Mouse (Mus musculus) A20 (cell line): Measurements from ENCODE around the gene Selplg.
A peak's percentile ranks its signal among the peaks of the same experiment; 100 is the strongest.

ENCODE experiments used
- DNase-seq: peaks from one replicate; pipeline ENCODE4 v3.0.0-alpha.2; 2011; ENCODE audit warnings: low read depth, low spot score

Selplg gene

DNA sequence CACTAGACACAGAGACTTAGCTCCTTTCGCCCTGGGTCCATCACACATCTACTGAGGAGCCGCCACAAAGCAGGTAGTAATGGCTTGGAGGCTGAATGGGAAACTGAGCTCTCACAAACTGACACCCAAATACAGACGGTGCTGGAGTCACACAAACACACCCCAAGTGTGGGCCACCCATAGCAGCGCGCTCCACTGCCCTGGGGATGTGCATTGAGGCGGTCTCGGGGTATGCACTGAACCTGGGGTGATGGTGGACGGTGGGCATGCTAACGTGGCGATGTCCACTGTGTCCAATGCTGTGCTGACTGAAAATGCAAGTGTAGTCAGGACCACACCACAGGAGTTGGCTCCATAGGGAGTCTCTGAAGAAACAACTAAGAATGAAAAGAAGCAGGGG, 22.7 kb upstream of the Selplg start:
- DNase-seq: no peak

DNA sequence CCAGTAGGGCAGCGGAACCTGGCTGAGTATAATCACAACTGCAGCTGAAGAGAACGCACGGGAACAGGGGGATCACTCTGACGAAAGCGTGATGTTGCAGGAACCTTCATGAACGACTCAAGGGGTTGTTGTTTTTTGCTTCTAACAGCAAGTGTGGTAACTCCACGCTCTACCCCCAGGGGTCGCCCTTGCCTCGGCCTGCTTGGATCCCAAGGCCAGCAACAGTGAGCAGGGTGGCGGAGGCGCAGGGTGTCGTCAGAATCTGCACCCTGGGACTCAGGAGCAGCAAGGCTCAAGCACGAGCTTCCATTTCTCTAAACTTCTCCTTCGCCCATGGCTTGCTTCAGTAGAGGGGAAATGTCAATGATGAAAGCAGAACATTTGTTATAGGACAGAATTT, 22.1 kb upstream of the Selplg start:
- DNase-seq: peak; percentile 71

DNA sequence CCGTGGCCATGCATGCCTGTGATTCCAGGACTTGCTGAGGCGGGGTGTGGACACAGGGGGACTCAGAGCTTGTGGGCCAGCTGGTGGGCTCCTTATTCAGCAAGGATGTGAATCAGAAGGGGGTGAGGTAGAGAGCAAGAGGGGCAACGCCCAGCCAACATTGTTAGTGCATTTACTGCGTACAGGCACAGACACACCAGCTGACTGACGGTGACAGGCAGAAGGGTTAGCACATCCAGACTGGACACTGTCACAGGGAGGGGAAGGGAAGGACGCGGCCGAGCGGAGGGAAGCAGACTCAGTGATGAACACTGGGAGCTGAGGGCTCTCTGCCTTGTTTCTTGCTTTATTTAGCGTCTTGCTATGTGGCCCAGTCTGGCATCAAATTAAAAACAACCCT, 21.1 kb upstream of the Selplg start:
- DNase-seq: no peak

DNA sequence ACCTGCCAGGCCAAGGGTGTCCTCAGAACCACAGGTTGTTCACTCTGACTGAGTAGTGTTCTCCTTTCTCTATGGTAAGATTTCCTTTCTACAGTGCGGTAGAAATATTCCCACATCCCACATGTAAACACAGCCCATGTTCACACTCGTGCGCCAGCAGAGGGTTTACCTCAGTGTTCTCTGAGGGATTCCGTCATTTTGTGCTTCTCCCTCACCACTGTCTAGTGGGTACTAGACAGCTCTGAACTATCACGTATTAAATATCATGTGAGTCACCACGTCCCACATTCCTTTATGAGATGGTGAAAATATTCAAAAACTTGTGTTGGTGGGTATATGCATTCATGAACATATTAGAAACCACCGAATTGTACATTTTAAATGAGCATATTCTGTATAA, 20.0 kb upstream of the Selplg start:
- no peak for DNase-seq

DNA sequence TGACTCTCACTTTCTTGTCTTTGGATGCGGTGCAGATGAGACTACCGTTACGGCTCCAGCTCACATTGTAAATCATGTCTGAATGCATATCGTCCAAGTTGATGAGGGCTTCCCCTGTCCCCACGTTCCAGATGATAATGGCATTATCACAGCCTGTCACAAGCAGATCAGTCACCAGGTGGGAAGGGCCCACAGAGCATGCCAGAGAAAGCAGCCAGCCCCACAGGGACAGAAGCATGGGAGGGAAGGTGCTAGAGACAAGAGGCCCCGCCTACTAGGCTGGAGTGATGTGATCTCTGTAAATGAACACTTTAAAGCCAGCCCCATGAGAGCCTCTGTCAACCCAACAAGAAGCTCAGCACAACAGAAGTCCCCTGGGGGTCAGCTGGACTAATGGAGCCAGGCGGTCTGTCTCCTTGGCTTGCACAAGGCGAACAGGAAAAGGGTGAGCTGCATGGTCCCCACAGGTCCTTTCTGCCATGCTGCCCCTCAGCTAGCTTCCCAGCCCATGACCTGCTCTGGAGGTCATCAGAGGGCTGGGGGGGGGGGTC, 18.3 kb upstream of the Selplg start:
- no peak for DNase-seq

DNA sequence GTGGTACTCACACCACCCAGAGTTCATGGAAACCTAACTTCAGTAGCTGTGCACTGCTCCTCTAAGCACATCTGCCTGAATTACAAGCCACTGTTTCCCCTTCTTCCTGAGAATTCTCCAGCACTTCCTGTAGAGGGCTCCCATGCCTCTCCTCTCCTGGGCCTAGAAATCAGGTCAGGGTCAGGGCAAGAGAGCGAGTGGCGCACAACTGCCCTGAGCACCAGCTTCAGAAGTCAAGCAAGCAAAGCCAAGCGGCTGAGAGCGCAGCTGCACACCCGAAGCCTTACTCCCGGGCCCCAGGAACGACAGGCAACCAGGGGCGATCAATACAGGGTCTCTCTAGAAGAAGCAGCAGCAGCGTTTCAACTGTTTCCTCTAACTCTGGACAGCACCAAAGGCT, 15.2 kb upstream of the Selplg start:
- DNase-seq: no peak

DNA sequence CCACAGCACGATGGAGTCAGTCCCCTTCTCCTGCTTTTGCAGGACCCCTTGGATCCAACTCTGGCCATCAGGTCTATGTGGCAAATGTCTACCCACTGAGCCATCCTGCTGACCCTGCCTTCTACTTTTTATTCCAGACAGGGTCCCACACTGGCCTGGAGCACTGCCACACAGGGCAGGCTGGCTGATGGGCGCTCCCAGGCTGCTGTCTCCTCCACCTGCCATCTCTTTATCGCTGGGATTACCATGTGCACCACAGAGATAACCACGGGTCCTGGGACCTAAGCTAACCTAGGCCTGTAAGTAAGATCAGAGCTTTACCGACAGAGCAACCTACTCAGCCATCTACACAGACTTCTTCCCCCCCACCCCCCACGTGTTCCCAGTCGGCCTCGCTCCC, 14.2 kb upstream of the Selplg start:
- DNase-seq: no peak

DNA sequence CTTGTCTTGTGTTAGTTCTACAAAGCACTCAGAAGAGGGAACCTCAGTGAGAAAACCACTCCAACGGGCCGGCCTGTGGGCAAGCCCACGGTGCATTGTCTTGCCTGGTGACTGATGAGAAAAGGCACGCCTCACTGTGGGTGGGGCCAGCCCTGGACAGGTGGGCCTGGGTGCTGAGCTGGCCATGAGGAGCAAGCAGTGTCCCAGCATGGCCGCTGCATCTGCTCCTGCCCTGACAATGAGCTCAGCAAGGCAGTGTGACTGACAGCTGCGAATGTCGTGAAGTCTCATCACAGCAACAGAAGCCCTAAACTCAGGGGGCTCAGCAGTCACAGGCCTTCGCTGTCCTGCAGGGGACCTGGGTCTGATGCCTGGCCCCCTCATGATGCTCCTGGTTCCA, 13.2 kb upstream of the Selplg start:
- DNase-seq: no peak

DNA sequence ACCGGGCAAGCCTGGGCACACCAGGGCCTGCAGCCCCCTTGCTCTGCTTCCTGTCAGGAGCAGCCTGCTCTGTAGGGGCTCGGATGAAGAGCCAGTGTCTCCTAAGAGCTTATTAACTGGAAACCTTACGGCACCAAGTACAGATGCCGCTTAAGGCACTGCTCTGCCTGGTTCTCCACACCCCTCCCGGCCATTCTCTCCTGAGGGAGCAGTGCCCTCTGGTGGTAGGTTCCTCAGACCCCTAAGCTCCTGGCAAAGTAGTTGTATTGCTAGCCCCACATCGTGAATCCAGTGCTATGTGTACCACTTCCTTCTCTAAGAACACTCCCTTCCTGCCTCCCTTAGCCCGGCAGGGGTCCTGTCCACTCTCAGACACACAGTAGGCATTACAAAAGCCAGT, 12.3 kb upstream of the Selplg start:
- peak; percentile 73 for DNase-seq

DNA sequence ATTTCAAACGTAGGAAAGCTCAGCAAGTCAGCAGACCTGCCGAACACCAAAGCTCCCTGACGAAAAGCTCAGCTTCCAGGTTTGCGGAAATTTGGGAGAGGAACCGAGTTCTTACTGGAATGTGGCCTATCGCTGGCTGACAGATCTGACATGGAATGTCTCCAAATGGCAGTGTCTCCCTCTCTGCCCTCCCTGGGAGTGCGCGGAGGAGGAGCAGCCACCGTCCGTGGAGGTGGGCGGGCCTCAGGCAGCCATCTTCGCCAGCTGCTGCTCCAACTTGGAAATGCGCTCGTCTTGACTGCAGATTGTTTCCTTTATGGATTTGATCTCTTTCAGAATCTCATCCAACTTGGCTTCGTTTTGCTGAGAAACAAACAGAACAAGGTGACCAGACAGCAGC, 11.7 kb upstream of the Selplg start:
- DNase-seq: no peak

DNA sequence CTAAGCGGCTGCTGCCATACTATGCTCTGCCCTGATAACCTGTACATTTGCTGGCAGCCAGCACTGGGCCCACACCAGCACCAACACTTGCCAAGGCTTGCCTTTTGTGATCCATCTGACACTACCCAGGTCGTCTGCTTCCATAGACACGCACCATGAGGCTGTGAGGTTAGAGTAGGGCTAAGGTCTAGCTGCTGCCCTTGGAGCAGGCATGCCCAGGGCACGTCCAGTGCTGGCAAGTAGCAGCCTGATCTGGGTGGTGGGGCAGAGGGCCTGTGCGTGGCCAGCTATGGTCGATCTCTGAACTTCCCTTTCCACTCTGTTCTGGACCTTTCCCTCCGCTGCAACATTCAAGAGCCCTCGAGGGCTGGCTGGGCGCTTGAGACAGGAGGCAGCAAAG, 10.5 kb upstream of the Selplg start:
- DNase-seq: no peak

DNA sequence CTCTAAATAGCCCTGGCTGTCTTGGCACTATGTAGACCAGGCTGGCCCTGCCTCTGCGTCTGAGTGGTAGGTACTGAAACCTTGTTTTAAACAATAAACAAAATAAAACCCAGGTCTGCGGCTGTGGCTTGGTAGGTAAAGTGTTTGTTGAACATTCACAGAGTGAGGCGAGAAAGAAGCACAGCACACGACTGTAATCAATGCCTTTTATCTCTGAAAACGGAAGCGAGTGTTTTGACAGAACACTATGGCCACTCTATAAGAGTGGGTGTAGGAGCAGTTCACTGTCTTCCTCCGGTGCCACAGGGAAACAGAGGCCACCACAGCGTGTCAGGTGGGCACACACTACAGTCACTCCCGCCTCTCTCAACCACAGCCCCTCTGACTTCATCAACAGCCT, 9.8 kb upstream of the Selplg start:
- no peak for DNase-seq

DNA sequence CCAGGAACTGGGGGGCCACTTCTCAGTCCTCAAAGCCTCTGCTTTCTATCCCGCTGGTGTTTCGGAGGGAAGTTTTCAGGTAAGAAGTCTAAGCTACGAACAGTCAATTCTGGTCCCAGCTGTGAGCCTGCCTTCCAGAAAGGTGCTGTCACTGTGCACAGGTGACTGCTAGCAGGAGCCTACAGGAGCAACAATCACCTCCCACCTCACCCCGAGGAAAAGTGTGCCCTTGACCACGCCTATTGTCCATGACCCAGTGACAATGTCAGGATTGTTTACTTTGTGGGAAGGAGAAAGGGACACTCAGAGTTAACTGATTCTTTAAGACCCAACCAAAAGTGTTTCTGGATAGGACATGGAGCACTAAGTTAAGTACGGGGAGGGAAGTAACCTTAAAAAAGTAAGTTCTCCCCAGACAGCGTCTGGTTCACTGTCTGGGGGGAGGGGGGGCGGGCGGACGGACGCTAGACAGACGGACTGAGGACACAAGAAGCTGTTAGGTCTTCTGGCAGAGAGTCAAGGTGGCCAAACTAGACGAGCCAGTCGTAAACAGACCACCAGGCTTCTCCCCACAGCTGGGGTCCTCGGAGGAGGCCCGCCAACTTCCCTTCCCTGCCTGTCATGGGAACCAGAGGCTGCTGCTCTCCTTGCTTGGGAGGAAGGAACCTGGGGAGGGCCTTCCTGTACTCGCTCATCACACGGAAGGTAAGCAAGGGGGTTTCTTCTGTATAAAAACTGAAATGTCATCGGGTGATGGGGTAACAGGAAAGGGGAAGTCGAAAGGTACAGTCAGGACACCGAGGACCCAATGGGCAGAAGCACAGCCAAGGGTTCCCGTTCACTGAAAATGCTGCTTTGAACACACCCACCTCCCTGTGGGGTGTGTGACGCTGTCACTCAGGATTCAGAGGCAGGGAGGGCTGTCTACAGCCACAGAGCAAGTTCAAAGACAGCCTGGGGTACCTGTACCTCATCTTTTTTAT, 9.1 kb upstream of the Selplg start:
- no peak for DNase-seq

DNA sequence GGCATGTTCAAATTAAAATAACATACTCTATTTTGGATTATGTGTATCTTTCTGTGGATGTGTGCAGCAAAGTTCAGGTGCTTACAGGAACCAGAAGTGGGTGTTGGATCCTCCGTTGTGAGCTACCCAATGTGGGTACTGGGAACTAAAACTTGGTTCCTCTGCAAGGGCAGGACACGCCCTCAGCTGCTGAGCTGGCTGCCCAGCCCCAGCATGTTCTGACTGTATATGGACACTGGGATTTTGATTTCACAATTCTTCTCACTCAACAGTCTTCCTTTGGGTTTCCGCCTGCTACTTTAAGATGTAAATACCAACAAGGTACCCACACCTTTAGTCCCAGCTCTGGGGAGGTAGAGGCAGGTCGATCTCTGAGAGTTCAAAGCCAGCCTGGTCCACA, 8.0 kb upstream of the Selplg start:
- no peak for DNase-seq

DNA sequence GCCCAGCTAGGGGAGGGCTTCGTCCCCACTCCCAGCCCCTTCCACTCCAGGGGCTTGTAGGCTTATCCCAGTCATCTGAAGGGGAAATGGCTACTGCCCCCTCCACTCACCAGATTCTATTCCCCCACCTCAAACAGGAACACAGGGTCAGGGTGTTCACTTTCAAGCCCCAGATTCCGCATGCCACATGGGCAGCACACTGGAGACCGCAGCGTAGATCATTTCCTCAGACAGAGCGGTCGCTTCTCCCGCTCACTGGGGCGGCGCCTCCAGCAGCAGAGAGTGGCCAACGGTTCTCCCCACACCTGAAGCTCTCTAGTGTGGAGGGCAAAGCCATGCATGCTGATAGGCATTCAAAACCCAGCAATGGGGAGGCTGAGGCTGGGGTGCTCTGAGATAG, 4.5 kb upstream of the Selplg start:
- no peak for DNase-seq

DNA sequence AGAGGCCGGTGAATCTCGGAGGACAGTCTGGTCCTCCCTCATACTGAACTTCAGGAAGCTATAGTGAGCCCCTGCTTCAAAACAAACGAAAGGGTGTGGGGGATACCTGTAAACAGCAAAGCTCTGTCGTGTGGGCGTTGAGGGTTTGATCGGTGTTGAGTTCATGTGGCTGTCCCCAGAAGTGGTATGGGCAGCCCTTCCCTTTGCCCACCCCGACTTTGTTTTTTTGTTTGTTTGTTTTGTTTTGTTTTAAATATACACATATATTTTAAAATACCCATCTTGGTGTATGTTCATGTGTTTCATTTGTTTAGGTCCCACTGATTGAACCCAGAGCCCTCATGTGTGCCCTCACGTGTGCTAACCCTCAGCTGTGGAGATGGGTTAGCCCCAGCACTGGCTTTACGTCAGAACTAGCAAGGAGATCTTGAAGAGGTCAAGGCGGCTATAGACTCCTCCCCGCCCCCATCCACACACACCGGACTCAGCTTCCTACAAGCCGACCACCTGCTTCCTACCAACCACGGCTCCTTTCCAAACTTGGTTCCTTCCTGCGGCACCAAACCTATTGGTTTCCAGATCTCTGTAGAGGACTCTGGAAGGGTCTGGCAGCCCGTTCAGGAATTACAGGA, 988 bp upstream of the Selplg start:
- DNase-seq: no peak

DNA sequence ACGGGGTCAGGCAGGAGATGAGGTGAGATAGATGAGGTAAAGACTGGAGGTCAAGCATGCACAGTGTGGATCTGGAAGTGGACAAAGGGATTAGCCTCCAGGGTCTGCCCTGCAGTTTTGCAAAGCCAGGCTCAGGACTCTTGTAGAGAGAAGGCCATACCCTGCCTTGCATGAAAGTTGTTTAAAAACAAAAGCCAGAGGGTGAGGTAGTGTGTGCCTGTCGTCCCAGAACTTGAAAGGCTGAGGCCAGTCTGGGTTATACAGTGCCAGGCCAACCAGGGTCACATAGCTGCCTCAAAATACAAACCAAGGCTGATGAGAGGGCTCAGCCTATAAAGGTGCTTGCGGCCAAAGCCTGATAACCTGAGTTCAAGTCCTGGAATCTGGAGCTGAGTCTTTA, 703 bp downstream of the Selplg start:
- DNase-seq: no peak

DNA sequence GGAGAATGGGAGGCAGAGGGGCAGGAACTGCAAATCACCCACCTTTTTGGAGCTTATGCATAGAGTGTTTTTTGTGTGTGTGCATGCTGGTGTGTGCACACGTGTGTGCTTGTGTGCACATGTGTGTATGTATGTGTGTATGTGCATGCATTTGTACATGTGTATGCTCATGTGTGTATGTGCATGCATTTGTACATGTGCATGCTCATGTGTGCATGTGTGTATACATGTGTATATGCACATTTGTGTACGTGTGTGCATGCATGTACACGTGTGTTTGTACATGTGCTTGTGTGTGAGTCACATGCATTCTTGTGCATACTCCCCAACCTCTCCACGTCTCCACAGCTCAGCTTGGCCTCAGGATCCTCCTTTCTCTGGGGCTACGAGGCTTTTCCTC, 1.6 kb downstream of the Selplg start:
- DNase-seq: no peak

DNA sequence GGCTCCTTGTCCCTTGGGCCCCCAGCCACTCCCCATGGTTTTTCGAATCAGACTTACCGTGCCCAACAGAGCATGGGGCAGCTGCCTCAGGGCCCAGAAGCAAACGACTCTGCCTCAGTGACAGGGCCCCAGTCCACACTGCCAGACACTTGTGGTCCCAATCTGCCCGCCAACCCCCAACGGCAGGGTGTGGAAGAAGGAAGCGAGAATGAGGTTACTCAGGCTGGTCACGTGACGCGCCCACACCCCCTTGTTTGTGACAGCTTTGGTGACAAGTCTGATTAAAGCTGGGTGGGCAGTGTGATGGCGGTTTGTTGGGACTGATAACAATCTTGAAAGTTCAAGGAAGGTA, 2.2 kb downstream of the Selplg start:
- DNase-seq: peak; percentile 90

DNA sequence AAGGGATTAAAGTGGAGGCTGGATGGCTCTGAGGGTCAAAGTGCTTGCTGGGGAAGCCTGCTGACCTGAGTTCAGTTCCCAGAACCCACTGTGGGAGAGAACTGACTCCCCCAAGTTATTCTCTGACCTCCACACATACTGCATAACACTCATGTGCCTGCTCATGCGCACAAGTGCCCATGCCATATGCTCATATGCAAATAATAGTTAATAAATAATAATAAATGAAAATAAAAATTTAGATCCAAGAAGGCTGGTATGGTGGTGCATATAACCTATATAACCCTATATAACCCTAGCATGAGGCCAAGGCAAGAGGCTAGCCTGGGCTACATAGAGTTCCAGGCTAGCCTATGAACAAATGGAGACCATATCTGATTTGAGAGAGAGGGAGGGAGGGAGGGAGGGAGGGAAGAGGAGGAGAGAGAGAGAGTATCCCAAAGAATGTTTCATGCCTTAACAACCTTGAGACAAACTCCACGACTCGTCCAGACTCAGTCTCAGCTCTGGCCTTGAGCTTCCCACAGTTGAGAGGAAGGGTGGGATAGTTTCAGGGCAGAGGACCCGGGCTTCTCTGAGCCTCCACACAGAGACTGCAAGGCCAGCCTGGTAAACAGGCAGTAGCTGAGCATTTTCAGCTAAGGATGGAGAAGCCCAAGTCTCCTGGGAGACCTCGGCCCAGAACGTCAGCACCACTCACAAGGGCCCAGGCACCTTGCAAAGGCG, 2.7 kb downstream of the Selplg start:
- DNase-seq: no peak

DNA sequence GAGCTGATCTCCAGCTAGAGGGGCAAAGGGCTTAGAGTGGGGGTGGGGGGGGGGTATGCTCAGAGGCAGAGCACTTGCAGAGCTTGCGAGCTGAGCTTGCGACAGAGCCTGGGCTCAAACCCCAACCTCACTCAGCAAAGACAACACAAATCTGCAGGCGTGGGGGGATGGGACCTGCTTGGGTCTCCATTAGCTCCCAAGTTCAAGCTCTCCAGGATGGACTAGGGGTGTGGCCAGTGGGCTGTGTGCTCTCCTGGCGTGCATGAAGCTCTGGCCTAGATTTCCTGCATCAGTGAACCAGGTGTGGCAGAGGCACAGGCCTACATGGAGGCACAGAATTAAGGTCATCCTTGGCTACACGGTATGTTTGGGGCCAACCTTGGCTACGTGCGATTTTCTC, 4.0 kb downstream of the Selplg start:
- no peak for DNase-seq

DNA sequence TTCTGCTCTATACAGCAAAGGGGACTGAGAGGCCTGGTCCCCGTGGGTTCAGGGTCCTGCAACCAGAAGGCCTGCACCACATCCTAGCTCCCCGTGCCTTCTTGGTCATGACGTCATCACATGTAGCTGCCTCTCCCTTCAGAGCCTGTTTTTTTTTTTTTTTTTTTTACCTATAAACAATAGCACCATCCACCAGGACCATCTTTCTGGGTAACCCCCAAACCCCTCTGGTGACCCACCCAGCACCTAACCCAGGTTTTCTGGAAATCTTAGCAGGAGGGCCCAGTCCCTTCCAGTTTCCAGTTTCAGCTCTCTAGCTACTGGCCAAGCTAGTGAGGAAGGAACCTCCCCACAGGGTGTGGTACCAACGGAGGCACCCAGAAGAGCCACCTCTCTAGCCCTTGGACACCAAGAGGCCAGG, 4.4 kb downstream of the Selplg start:
- no peak for DNase-seq
